In the genomic region with DNA sequence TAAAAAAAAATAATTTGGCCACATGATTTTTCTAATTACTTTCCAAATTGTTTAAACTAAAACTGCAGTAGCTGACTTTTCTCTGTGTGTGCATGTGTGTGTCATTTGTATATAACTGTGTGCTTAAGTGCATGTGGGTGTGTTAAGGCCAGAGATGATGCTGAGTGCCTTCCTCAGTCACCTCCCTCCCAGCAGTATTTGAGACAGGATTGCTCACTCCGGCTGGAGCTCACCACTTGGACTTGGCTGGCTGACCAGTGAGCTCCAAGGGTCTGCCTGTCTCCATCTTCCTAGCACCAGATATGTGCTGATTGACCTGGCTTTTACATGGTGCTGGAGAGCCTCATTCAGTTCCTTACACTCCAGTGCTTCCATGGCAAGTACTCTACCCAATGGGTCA, we compare ENCODE assay signal across 16 mouse cellular contexts.
"Had no signal": no experiment of that assay in that cellular context is flagged by ENCODE, and none has a peak within 500 bp of the region (broad histone marks: within the 10 kb centered on the region; RNA-seq: fewer than 3 reads in every experiment).

No protein-coding gene starts in this region.

- H3K36me3 ChIP-seq: neural tube, embryonic 13.5 days; neural tube, embryonic 15.5 days; stomach, embryonic 15.5 days had no signal

- H3K4me2 ChIP-seq: neural tube, embryonic 13.5 days; neural tube, embryonic 15.5 days; stomach, embryonic 15.5 days had no signal

- H3K9ac ChIP-seq: neural tube, embryonic 13.5 days; neural tube, embryonic 15.5 days; stomach, embryonic 15.5 days had no signal

- H3K27me3 ChIP-seq: neural tube, embryonic 13.5 days; neural tube, embryonic 15.5 days; stomach, embryonic 15.5 days had no signal

- H3K9me3 ChIP-seq: neural tube, embryonic 13.5 days; neural tube, embryonic 15.5 days; stomach, embryonic 15.5 days had no signal

- H3K4me1 ChIP-seq: neural tube, embryonic 13.5 days; neural tube, embryonic 15.5 days; stomach, embryonic 15.5 days had no signal

- H3K27ac ChIP-seq: neural tube, embryonic 13.5 days; neural tube, embryonic 15.5 days; stomach, embryonic 15.5 days; stomach, postnatal 0 days had no signal

- H3K4me3 ChIP-seq: neural tube, embryonic 13.5 days; neural tube, embryonic 15.5 days; stomach, embryonic 15.5 days had no signal

- DNase-seq: retina, postnatal 1 day; right cerebral cortex, adult 18-20 months; right cerebral cortex, postnatal 14 days; right cerebral cortex, postnatal 25 days; right cerebral cortex, postnatal 4 days; spleen, adult 18-20 months; thymus, adult 18-20 months; thymus, adult 2 months; thymus, postnatal 14 days; thymus, postnatal 25 days; thymus, postnatal 36 days; thymus, postnatal 4 days had no signal
